Mouse (Mus musculus) ES-E14 (cell line): ENCODE measurements around the gene Fam53a.

Source experiments
- CHD2 ChIP-seq: IDR thresholded peaks from 2 replicates; pipeline ENCODE4 v1.6.1; 2014; ENCODE audit warnings: mild to moderate bottlenecking, low read depth, low read length, inconsistent platforms
- HCFC1 ChIP-seq: IDR thresholded peaks from 2 replicates; pipeline ENCODE4 v1.6.1; 2012; ENCODE audit warnings: low read length, inconsistent platforms, borderline replicate concordance; ENCODE audit not compliant: insufficient read depth
- MAFK ChIP-seq: IDR thresholded peaks from 2 replicates; pipeline ENCODE4 v1.6.1; 2014; ENCODE audit warnings: mild to moderate bottlenecking, low read depth, low read length, inconsistent platforms; ENCODE audit not compliant: insufficient read depth
- ZC3H11A ChIP-seq: IDR thresholded peaks from 2 replicates; pipeline ENCODE4 v1.6.1; 2012; ENCODE audit warnings: low read depth, mild to moderate bottlenecking, inconsistent platforms, low read length, borderline replicate concordance
- ZNF384 ChIP-seq: IDR thresholded peaks from 2 replicates; pipeline ENCODE4 v1.6.1; 2012; ENCODE audit warnings: low read depth, low read length, inconsistent platforms

DNA sequence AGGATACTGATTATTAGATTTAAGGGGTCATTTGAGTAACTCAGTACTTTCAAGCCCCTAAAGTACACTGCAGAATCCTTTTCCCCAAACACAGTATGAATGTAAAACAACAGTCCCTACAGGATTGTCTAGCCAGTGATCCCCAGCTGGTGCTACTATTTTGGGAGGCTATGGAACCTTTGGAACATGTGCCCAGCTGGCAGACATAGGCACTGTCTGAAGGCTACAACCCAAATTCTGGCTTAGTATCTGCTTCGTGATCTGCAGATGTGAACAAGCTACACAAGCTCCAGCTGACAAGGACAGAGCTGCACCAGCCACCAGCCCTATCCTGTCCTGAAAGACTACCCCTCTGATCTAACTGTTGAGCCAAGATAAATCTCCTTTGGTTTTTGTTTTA is 3.1 kb upstream of the Fam53a start:
- no peak for TF ChIP-seq ZC3H11A
- no peak for TF ChIP-seq CHD2
- TF ChIP-seq MAFK = no peak
- TF ChIP-seq HCFC1 = no peak
- TF ChIP-seq ZNF384 = no peak
